Mouse (Mus musculus) liver, embryonic 14.5 days (tissue): ENCODE data around the gene Kcnip4.

Experiments
- CTCF ChIP-seq: IDR thresholded peaks from 2 replicates; pipeline ENCODE4 v1.5.1; 2016; ENCODE audit warnings: antibody characterized with exemption, low read depth, control low read depth
- EP300 ChIP-seq: IDR thresholded peaks from 2 replicates; pipeline ENCODE4 v1.6.1; 2016; ENCODE audit warnings: antibody characterized with exemption, low read depth

GRCm38 (mm10) chr5:48460221-48460620, 1064.5 kb downstream of the Kcnip4 start:
- no peak for TF ChIP-seq CTCF
- TF ChIP-seq EP300, result no peak
